In genomic region chr2:158658822-158659221, GRCm38 (mm10) we compare ENCODE assay signal across 9 mouse cellular contexts. TPM values are rescaled to one million over a fixed set of nuclear protein-coding genes. Genes with fewer than 3 reads are reported as not detected.
DNase-seq lines count a peak whose midpoint lies in the region; ATAC-seq and TF ChIP-seq lines count a peak whose summit lies in the region.
"Had no signal": no experiment of that assay in that cellular context is flagged by ENCODE, and none has a peak within 500 bp of the region (broad histone marks: within the 10 kb centered on the region; RNA-seq: fewer than 3 reads in every experiment).

No protein-coding gene starts in this region.

- DNase-seq in heart, adult 11 months: peak; percentile 96
- DNase-seq in heart, embryonic 10.5 days (ENCODE audit: low spot score): no peak
- peak; percentile 93 for DNase-seq in kidney, adult 2 months
- no peak for DNase-seq in right cerebral cortex, postnatal 36 days (ENCODE audit: low spot score in 2 of 2)
- DNase-seq in embryo, embryonic 10.5 days (ENCODE audit: low spot score): no peak

- H3K36me3 ChIP-seq in heart, embryonic 10.5 days: no peaks in the 10 kb centered on the region
- H3K36me3 ChIP-seq in kidney, adult 2 months (ENCODE audit: control insufficient read depth, insufficient read depth, low read length): no peaks in the 10 kb centered on the region
- H3K36me3 ChIP-seq in lung, embryonic 15.5 days: no peaks in the 10 kb centered on the region
- H3K36me3 ChIP-seq in hindbrain, embryonic 13.5 days: no peaks in the 10 kb centered on the region
- H3K36me3 ChIP-seq: midbrain, embryonic 12.5 days had no signal

- TF ChIP-seq CTCF in kidney, adult 2 months (conservative IDR thresholded peaks at IDR 0.05; ENCODE audit: insufficient read depth, insufficient read length, low read depth, low read length): no peak

- H3K4me3 ChIP-seq in heart, embryonic 10.5 days: no peak overlapping the region
- H3K4me3 ChIP-seq in brown adipose tissue, adult 24 weeks (ENCODE audit: insufficient read depth, low read depth, low read length): no peak overlapping the region
- no peak overlapping the region for H3K4me3 ChIP-seq in kidney, adult 2 months (ENCODE audit: insufficient read depth, low read depth, low read length)
- no peak overlapping the region for H3K4me3 ChIP-seq in lung, embryonic 15.5 days
- H3K4me3 ChIP-seq in hindbrain, embryonic 13.5 days: no peak overlapping the region
- H3K4me3 ChIP-seq: midbrain, embryonic 12.5 days had no signal

- no peak overlapping the region for H3K27ac ChIP-seq in heart, embryonic 10.5 days
- H3K27ac ChIP-seq in brown adipose tissue, adult 24 weeks (replicated peaks; ENCODE audit: low read depth, low read length): peak overlapping the region; percentile 33
- peak overlapping the region; percentile 22 for H3K27ac ChIP-seq in kidney, adult 2 months (ENCODE audit: insufficient read depth, low read depth, low read length)
- H3K27ac ChIP-seq in lung, embryonic 15.5 days: peak overlapping the region; percentile 57
- H3K27ac ChIP-seq in hindbrain, embryonic 13.5 days: no peak overlapping the region
- H3K27ac ChIP-seq: midbrain, embryonic 12.5 days had no signal

- H3K9me3 ChIP-seq in heart, embryonic 10.5 days: no peaks in the 10 kb centered on the region; the same call in 1 of the 2 replicates
- H3K9me3 ChIP-seq in lung, embryonic 15.5 days: no peaks in the 10 kb centered on the region
- no peaks in the 10 kb centered on the region for H3K9me3 ChIP-seq in hindbrain, embryonic 13.5 days
- H3K9me3 ChIP-seq: midbrain, embryonic 12.5 days had no signal

- no peaks in the 10 kb centered on the region for H3K4me1 ChIP-seq in heart, embryonic 10.5 days
- H3K4me1 ChIP-seq in brown adipose tissue, adult 24 weeks (ENCODE audit: control insufficient read depth, insufficient read depth, insufficient read length, low read length): peaks cover 15% of the 10 kb centered on the region; the same call in 1 of the 2 replicates
- H3K4me1 ChIP-seq in kidney, adult 2 months (ENCODE audit: control insufficient read depth, insufficient read depth, low read length): 0 out of 2 replicates have a peak, but pooled peaks cover 3% of the 10 kb centered on the region
- H3K4me1 ChIP-seq in lung, embryonic 15.5 days: peaks cover 14% of the 10 kb centered on the region
- H3K4me1 ChIP-seq in hindbrain, embryonic 13.5 days (replicated peaks): no peaks in the 10 kb centered on the region
- H3K4me1 ChIP-seq: midbrain, embryonic 12.5 days had no signal

- ATAC-seq in lung, embryonic 15.5 days (ENCODE audit: borderline replicate concordance, extremely low read depth, low FRiP score, low TSS enrichment): peak; percentile 76
- no peak for ATAC-seq in hindbrain, embryonic 13.5 days (ENCODE audit: low FRiP score)

- no peaks in the 10 kb centered on the region for H3K27me3 ChIP-seq in heart, embryonic 10.5 days (ENCODE audit: insufficient read depth, poor library complexity, severe bottlenecking)
- H3K27me3 ChIP-seq in kidney, adult 2 months (replicated peaks; ENCODE audit: control insufficient read depth, insufficient read depth, low read length): no peaks in the 10 kb centered on the region
- no peaks in the 10 kb centered on the region for H3K27me3 ChIP-seq in lung, embryonic 15.5 days
- H3K27me3 ChIP-seq in hindbrain, embryonic 13.5 days: no peaks in the 10 kb centered on the region
- H3K27me3 ChIP-seq: midbrain, embryonic 12.5 days had no signal

- no peak for TF ChIP-seq POLR2A in kidney, adult 2 months (IDR thresholded peaks at IDR 0.05; ENCODE audit: low read depth, low read length)

- no peak overlapping the region for H3K4me2 ChIP-seq in lung, embryonic 15.5 days
- no peak overlapping the region for H3K4me2 ChIP-seq in hindbrain, embryonic 13.5 days
- H3K4me2 ChIP-seq: midbrain, embryonic 12.5 days had no signal

- 49% methylated on average over 6 of the region's 6 CpGs for WGBS in heart, embryonic 10.5 days
- WGBS in kidney, adult 2 months: 9% methylated on average over 6 of the region's 6 CpGs
- 24% methylated on average over 6 of the region's 6 CpGs for WGBS in lung, embryonic 15.5 days
- 57% methylated on average over 6 of the region's 6 CpGs for WGBS in hindbrain, embryonic 13.5 days

- H3K9ac ChIP-seq in lung, embryonic 15.5 days: no peak overlapping the region
- H3K9ac ChIP-seq in hindbrain, embryonic 13.5 days: no peak overlapping the region
- H3K9ac ChIP-seq: midbrain, embryonic 12.5 days had no signal

RNA-seq across cellular contexts. Expression of gene Ppp1r16b, which starts 6.4 kb away (rescaled TPM):
- polyA plus RNA-seq in heart, embryonic 10.5 days (2016; fragmentation: Nextera tagmentation; extraction: Ambion mirVana): 4.1 and 4.7 TPM in 2 replicates
- 1.1 and 2.3 TPM in 2 replicates for polyA plus RNA-seq in brown adipose tissue, adult 24 weeks (2012; ENCODE audit: insufficient read depth, insufficient read length, missing spikeins)
- 20.1 and 22.2 TPM in 2 replicates for polyA plus RNA-seq in kidney, adult 2 months (2012; rRNA removed)
- 16.7 and 20.2 TPM in 2 replicates for polyA plus RNA-seq in lung, embryonic 15.5 days (2015; fragmentation: Nextera tagmentation; extraction: Ambion mirVana)
- polyA plus RNA-seq in hindbrain, embryonic 13.5 days (2015; fragmentation: Nextera tagmentation; extraction: Ambion mirVana): 8.0 and 8.5 TPM in 2 replicates

RNA-seq across cellular contexts. Expression of gene Actr5, which starts 34.1 kb away (rescaled TPM):
- polyA plus RNA-seq in heart, embryonic 10.5 days (2016; fragmentation: Nextera tagmentation; extraction: Ambion mirVana): 8.5 and 12.7 TPM in 2 replicates
- polyA plus RNA-seq in brown adipose tissue, adult 24 weeks (2012; ENCODE audit: insufficient read depth, insufficient read length, missing spikeins): 3.5 and 3.9 TPM in 2 replicates
- 6.2 and 6.4 TPM in 2 replicates for polyA plus RNA-seq in kidney, adult 2 months (2012; rRNA removed)
- 10.1 and 11.1 TPM in 2 replicates for polyA plus RNA-seq in lung, embryonic 15.5 days (2015; fragmentation: Nextera tagmentation; extraction: Ambion mirVana)
- 12.4 and 12.6 TPM in 2 replicates for polyA plus RNA-seq in hindbrain, embryonic 13.5 days (2015; fragmentation: Nextera tagmentation; extraction: Ambion mirVana)

RNA-seq across cellular contexts. Expression of gene Slc32a1, which starts 48.3 kb away (rescaled TPM):
- not detected in 2 replicates for polyA plus RNA-seq in heart, embryonic 10.5 days (2016; fragmentation: Nextera tagmentation; extraction: Ambion mirVana)
- not detected in 2 replicates for polyA plus RNA-seq in brown adipose tissue, adult 24 weeks (2012; ENCODE audit: insufficient read depth, insufficient read length, missing spikeins)
- not detected in 2 replicates for polyA plus RNA-seq in kidney, adult 2 months (2012; rRNA removed)
- not detected in 2 replicates for polyA plus RNA-seq in lung, embryonic 15.5 days (2015; fragmentation: Nextera tagmentation; extraction: Ambion mirVana)
- polyA plus RNA-seq in hindbrain, embryonic 13.5 days (2015; fragmentation: Nextera tagmentation; extraction: Ambion mirVana): 6.6 and 8.1 TPM in 2 replicates

Comparison
In these comparisons a context has a peak if more than half of its experiments do, and no peak if none do; other contexts are left out.
1. DNase-seq: peak in heart, adult 11 months (single experiment) and kidney, adult 2 months (single experiment); none in heart, embryonic 10.5 days (single experiment), right cerebral cortex, postnatal 36 days (0 of 2) and embryo, embryonic 10.5 days (single experiment).
2. H3K27ac ChIP-seq: peak in brown adipose tissue, adult 24 weeks (single experiment), kidney, adult 2 months (single experiment) and lung, embryonic 15.5 days (single experiment); none in heart, embryonic 10.5 days (single experiment) and hindbrain, embryonic 13.5 days (single experiment).